20 mouse cellular contexts compared by ENCODE assay signal in genomic region chr8:61670376-61670775, GRCm38 (mm10).
DNase-seq lines count a peak whose midpoint lies in the region; ATAC-seq lines count a peak whose summit lies in the region.
"Had no signal": no experiment of that assay in that cellular context is flagged by ENCODE, and none has a peak within 500 bp of the region (broad histone marks: within the 10 kb centered on the region; RNA-seq: fewer than 3 reads in every experiment).

No protein-coding gene starts in this region.

- H3K27ac ChIP-seq in heart, embryonic 16.5 days (ENCODE audit: low read length): peak overlapping the region; percentile 23
- no peak overlapping the region for H3K27ac ChIP-seq in heart, embryonic 11.5 days (ENCODE audit: low read depth, low read length)
- no peak overlapping the region for H3K27ac ChIP-seq in neural tube, embryonic 15.5 days (replicated peaks)
- H3K27ac ChIP-seq: embryonic facial prominence, embryonic 12.5 days; forebrain, embryonic 12.5 days; hindbrain, embryonic 15.5 days; kidney, embryonic 15.5 days had no signal

- DNase-seq in heart, adult 11 months: peak; percentile 71
- no peak for DNase-seq in heart, adult 9 months (ENCODE audit: low spot score in 2 of 2)
- peak; percentile 60 for DNase-seq in Muller cell, postnatal 12 days (ENCODE audit: inconsistent ontology term)
- DNase-seq in mesoderm, embryonic 11.5 days (ENCODE audit: low read depth, low spot score): peak; percentile 34
- DNase-seq: adrenal gland, postnatal 10 days; cerebellum, adult 11 months; cerebellum, adult 8-10 months; cerebellum, postnatal 14 days; forebrain, postnatal 0 days; gastrocnemius, postnatal 14 days; heart, postnatal 10 days; kidney, adult 2 months had no signal

- ATAC-seq in heart, embryonic 16.5 days (replicated peaks; ENCODE audit: extremely low read depth, insufficient read depth, low FRiP score): no peak
- no peak for ATAC-seq in heart, embryonic 11.5 days (replicated peaks; ENCODE audit: insufficient number of reproducible peaks, low FRiP score, low TSS enrichment)
- no peak for ATAC-seq in neural tube, embryonic 15.5 days (ENCODE audit: low FRiP score)
- ATAC-seq: forebrain, postnatal 0 days; intestine, embryonic 16.5 days had no signal

- H3K4me1 ChIP-seq in heart, embryonic 16.5 days (ENCODE audit: control insufficient read depth, insufficient read depth, low read length): peaks cover 43% of the 10 kb centered on the region
- H3K4me1 ChIP-seq in heart, embryonic 11.5 days (ENCODE audit: control insufficient read depth, insufficient read depth, low read length): peaks cover 41% of the 10 kb centered on the region
- H3K4me1 ChIP-seq in neural tube, embryonic 15.5 days: no peaks in the 10 kb centered on the region
- H3K4me1 ChIP-seq: hindbrain, embryonic 15.5 days had no signal

- peaks cover 3% of the 10 kb centered on the region; the same call in 1 of the 2 replicates for H3K36me3 ChIP-seq in heart, embryonic 16.5 days (ENCODE audit: control insufficient read depth, insufficient read depth)
- no peaks in the 10 kb centered on the region for H3K36me3 ChIP-seq in heart, embryonic 11.5 days (ENCODE audit: control insufficient read depth, insufficient read depth, low read length)
- H3K36me3 ChIP-seq in neural tube, embryonic 15.5 days: no peaks in the 10 kb centered on the region
- H3K36me3 ChIP-seq: hindbrain, embryonic 15.5 days; kidney, embryonic 15.5 days had no signal

- H3K27me3 ChIP-seq in heart, embryonic 16.5 days (ENCODE audit: control insufficient read depth, insufficient read depth, low read length): no peaks in the 10 kb centered on the region
- H3K27me3 ChIP-seq in heart, embryonic 11.5 days (ENCODE audit: control insufficient read depth, insufficient read depth, low read length): no peaks in the 10 kb centered on the region
- no peaks in the 10 kb centered on the region for H3K27me3 ChIP-seq in neural tube, embryonic 15.5 days (replicated peaks)
- H3K27me3 ChIP-seq: embryonic facial prominence, embryonic 12.5 days; forebrain, embryonic 12.5 days; hindbrain, embryonic 15.5 days; kidney, embryonic 15.5 days had no signal

- 41% methylated on average over 4 of the region's 4 CpGs for WGBS in heart, embryonic 16.5 days
- WGBS in heart, embryonic 11.5 days (ENCODE audit: insufficient replicate concordance): 40% methylated on average over 4 of the region's 4 CpGs
- WGBS in neural tube, embryonic 15.5 days: 76% methylated on average over 4 of the region's 4 CpGs

- no peak overlapping the region for H3K4me3 ChIP-seq in heart, embryonic 16.5 days (ENCODE audit: low read length)
- H3K4me3 ChIP-seq in heart, embryonic 11.5 days (ENCODE audit: low read depth, low read length): no peak overlapping the region
- H3K4me3 ChIP-seq in neural tube, embryonic 15.5 days (replicated peaks): no peak overlapping the region
- H3K4me3 ChIP-seq: embryonic facial prominence, embryonic 12.5 days; forebrain, embryonic 12.5 days; hindbrain, embryonic 15.5 days; kidney, embryonic 15.5 days had no signal

- no peak overlapping the region for H3K9ac ChIP-seq in heart, embryonic 16.5 days (ENCODE audit: low read length)
- no peak overlapping the region for H3K9ac ChIP-seq in heart, embryonic 11.5 days (ENCODE audit: low read depth, low read length)
- H3K9ac ChIP-seq in neural tube, embryonic 15.5 days (replicated peaks): no peak overlapping the region
- H3K9ac ChIP-seq: embryonic facial prominence, embryonic 12.5 days; forebrain, embryonic 12.5 days; forebrain, postnatal 0 days; hindbrain, embryonic 15.5 days; kidney, embryonic 15.5 days had no signal

- no peak overlapping the region for H3K4me2 ChIP-seq in heart, embryonic 16.5 days (ENCODE audit: low read depth, low read length)
- no peak overlapping the region for H3K4me2 ChIP-seq in heart, embryonic 11.5 days
- H3K4me2 ChIP-seq in neural tube, embryonic 15.5 days: no peak overlapping the region
- H3K4me2 ChIP-seq: embryonic facial prominence, embryonic 12.5 days; forebrain, embryonic 12.5 days; hindbrain, embryonic 15.5 days; kidney, embryonic 15.5 days had no signal

- H3K9me3 ChIP-seq in heart, embryonic 16.5 days (replicated peaks; ENCODE audit: control insufficient read depth, low read length): no peaks in the 10 kb centered on the region
- no peaks in the 10 kb centered on the region for H3K9me3 ChIP-seq in heart, embryonic 11.5 days (replicated peaks; ENCODE audit: control insufficient read depth, low read length)
- no peaks in the 10 kb centered on the region for H3K9me3 ChIP-seq in neural tube, embryonic 15.5 days (replicated peaks)
- H3K9me3 ChIP-seq: embryonic facial prominence, embryonic 12.5 days; forebrain, embryonic 12.5 days; hindbrain, embryonic 15.5 days; kidney, embryonic 15.5 days had no signal

Comparison
In these comparisons a context has a peak if more than half of its experiments do, and no peak if none do; other contexts are left out.
1. DNase-seq: peak in heart, adult 11 months (single experiment), Muller cell, postnatal 12 days (single experiment) and mesoderm, embryonic 11.5 days (single experiment); none in heart, adult 9 months (0 of 2).